Mouse (Mus musculus) heart, postnatal 36 days (tissue): ENCODE measurements around the gene 4933415A04Rik. TPM values are rescaled to one million over a fixed set of nuclear protein-coding genes. Genes with fewer than 3 reads are reported as not detected.

Experiments used
- DNase-seq, 2 experiments: peaks; one replicate each; pipeline ENCODE4 v3.0.0; 2021 to 2022
- intact Hi-C: fragments of 180-260 bp; cut with DNase I; formaldehyde crosslinking; loops from one replicate; pipeline ENCODE4 v1.15.1; 2025
- total RNA-seq, 2 experiments: library from RNA; stranded (reverse); gene quantifications; 2 replicates each; pipeline ENCODE4 v1.2.3; 2021

The 4933415A04Rik gene
- total RNA-seq, 2 experiments from 2014 or later: 0.39 to 0.60 TPM

DNA sequence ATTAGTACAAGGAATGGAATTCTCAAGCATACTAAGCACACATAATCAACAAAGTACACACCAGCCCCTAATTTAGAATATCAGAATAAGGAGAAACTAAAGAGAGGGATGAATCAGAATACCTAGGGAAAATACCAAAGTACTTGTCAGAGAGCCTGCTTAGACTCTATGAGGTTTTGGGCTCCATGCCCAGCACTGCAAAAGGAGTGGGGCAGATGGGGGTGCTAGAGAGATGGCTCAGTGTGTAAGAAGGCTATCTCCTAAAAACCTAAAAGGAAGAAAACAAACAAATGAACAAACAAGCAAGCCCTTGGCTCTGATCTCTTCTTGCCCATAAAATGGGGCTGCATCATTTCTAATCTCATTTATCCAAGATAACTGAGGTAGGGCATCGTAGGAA is 37.5 kb downstream of the 4933415A04Rik start:
- intact Hi-C loops: no loop called here
- DNase-seq: no peak

DNA sequence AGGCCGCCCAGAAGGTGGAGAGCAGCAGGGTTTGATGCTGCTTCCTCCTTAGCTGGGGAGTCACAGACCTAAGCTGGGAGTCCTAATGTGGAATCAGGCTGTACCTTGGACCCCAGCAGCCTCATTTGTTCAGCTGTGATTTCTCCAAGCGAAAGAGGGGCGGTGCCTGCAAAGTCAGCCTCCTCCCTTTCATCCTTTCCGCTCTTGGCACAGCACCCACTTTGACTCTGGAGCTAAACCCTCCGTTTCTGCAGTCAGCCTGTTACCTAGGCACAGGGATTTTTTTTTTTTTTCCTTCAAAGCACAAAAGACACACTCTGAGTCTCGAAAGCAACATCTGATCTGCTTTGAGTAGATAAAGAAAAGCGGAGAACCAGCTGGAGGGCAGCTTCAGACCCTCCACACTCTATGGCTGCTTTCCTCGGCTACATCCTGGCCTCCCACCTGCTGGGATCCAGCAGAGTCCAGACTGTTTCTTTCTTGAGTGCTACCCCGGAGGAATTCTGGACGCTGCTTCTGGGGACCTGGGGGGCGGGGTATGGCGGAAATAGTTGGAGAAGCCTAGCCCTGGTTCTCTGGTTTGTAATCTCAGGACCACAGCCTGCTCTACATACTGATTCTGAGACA is 39.6 kb downstream of the 4933415A04Rik start:
- intact Hi-C loops: no loop called here
- DNase-seq: peak; percentile 33 to 44

DNA sequence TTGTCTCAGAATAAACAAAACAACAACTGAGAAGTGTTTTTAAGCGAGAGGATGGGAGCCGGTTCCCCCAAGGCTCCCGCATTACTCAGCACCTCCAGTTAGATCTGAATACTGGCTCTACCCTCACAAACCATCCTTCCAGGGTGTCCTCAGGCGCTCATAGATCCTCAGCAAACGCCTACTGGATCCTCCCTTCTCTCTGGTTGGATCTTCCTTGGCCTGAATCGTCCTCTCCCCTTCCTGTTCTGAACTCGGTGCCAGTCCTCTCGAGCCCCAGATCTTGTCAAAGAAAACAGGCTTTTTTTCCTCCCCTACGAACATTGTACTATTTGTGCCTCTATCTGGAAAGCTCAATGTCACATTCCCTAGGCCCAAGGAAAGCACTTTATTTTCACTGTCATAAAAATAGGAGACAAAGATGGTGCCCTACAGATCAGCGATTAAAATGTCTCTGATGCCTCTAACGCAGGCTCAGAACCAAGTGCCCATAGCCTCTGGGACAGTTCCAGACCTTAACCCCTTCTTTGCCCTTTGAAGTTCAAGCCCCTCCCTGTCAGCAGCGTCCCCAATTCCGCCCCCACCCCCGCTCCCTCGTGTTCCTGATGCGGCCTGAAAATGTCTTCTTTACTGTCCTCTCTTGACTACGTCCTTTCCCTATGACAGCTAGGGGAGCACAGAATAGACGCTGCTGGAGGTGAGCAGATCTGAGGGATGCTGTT is 40.2 kb downstream of the 4933415A04Rik start:
- intact Hi-C loops: no loop called here

DNA sequence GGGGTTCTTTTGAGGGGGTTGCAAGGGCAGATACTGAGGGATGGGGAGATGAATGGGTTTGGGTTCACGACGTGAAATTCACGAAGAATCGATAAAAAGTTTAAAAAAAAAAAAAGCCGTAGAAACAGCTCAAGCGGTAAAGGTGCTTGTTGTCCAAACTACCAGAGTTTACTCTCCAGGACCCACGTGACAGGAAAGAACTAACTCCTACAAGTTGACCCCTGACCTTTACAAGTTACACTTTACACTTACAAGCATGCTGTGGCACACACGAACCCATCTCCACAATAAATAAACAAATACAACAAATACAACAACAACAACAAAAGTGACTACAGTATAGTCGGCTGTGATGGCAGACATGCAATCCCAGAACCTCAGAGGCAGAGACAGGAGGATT is 44.8 kb downstream of the 4933415A04Rik start:
- intact Hi-C loops: no loop called here
- no peak for DNase-seq

More for the DNA sequence above, 40.2 kb downstream of the 4933415A04Rik start:
- DNase-seq: no peak

DNA sequence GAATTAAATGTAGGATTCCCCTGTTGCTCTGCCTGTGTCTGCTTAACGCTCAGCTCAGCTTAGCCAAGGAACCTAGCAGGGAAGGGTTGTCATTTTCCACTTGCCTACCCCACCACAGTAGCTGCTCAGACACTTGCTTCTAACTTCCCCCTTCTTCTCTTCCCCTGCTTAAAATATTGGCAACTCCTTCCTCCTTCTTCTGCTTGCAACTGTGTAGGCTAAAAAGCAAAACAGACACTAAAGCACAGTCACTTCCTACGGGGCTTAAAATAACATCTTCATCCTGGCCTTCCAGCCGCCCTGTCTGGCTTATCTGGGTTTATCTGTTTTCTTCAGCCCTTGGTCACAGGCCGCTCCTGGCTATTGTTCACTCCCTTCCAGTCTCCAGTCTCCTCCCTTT is 45.7 kb downstream of the 4933415A04Rik start:
- intact Hi-C loops: no loop called here

DNA sequence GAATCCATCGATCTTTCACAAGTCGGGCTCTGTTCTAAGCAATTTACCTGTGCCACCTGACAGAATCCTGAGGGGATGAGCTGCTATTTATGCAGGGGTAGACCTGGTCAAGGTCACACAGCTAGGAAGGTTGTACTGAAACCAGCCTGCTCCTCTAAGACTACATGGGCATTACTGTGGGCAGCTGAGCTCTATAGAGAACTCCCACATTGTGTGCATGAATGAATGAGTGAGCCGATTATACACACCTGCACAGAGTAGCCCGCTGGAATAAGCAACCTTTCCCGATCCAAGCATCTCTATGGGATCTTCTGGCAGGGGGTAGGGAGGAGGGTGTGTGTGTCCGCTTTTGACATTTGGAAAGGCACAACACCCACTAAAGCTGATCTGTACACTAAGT is 46.3 kb downstream of the 4933415A04Rik start:
- DNase-seq: no peak
- intact Hi-C loops: no loop called here

More for the DNA sequence above, 45.7 kb downstream of the 4933415A04Rik start:
- DNase-seq: no peak

DNA sequence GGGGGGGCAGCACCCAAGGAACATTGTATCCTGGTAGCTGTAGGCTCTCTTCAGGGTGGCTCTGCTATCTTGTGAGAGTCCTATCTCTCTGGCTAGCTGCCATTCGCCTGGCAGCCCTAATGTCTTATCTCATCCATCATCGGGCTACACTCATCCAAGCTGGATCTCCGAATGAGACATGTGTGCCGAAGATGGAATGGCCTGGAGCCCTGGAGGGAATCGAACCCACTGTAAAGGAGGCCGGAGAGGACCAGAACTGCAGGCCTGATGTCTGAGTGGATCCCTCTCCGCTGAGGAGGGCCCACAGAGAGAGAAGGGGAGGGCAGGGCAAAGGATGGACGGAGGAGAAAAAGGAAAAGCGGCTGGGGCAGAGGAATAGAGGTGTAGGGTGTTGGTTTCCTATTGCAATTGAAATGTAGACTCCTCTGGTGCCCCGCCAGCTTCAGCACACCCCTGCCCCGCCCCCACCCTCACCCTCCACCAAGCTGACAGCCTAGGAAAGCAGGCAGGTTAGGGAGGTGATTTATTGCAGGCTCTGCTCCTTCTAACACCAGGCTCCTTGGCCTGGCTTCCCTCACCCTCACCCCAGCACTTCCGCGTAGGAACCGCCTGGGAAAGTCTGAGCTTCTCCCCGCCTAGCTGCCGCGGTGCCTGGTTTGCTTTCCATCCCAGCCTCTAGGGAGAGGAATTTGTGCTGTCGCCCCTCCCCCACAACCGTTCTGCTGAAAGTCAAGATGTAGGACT is 47.0 kb downstream of the 4933415A04Rik start:
- intact Hi-C loops: no loop called here
- DNase-seq: peak; percentile 60 to 71

DNA sequence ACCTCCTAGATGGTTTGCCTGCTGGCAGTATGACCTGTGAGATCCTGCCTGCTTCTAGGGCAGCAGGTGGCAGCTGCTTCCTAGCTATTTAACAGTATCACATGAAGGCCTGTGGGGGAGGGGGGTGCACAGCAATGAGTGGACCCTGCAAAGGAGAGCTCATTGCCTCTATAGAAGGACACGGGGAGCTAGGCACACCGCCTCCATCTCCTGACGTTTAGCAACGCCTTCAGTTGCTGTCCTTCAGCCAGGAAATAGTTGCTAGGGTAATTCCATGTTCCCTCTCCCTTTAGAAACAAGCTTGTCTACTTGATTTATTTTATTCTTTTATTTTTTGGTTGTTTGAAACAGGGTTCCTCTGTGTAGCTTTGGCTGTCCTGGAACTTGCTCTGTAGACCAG is 49.9 kb downstream of the 4933415A04Rik start:
- intact Hi-C loops: no loop called here
- DNase-seq: no peak

DNA sequence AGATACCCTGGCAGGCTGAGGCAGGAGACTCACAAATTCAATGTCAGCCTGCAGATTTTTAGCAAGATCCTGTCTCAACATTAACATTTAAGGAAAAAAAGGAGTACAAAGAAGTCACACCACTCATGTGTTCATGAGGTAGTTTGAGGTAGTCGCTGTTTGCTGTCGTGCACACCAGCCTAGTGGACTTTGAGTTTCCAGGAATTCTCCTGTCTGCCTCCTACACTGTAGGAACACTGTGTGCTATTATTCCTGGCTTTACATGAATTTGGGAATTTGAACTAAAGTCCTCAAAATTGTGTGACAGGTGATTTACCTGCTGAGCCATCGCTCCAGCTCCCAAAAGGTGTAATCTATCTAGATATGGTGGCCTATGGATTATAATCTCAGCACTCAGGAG is 51.6 kb downstream of the 4933415A04Rik start:
- intact Hi-C loops: no loop called here
- DNase-seq: no peak

Other genes starting within 250 kb of the 4933415A04Rik start
- gene Pttg1, start 160.8 kb upstream of the 4933415A04Rik start, total RNA-seq: 10 to 100 TPM; 77.7 to 78.6 TPM
- gene Slu7, start 153.3 kb upstream of the 4933415A04Rik start, total RNA-seq: 10 to 100 TPM; 27.4 to 31.4 TPM
- 1 to 10 TPM; 5.5 to 6.2 TPM for gene C1qtnf2, start 112.8 kb upstream of the 4933415A04Rik start, total RNA-seq
- 1 to 10 TPM; 1.6 to 2.5 TPM for gene Ccnjl, start 58.3 kb upstream of the 4933415A04Rik start, total RNA-seq
- gene Fabp6, start 14.5 kb downstream of the 4933415A04Rik start, total RNA-seq: not detected
- gene Pwwp2a, start 95.0 kb downstream of the 4933415A04Rik start, total RNA-seq: 10 to 100 TPM; 18.9 to 19.9 TPM
- 10 to 100 TPM; 49.3 to 56.7 TPM for gene Ttc1, start 161.0 kb downstream of the 4933415A04Rik start, total RNA-seq